Mouse (Mus musculus) kidney, postnatal 4 days (tissue): ENCODE results near the gene Olfr640.

Source experiments
- DNase-seq, 2 experiments: peaks; one replicate each; pipeline ENCODE4 v3.0.0; 2021; ENCODE audit warnings: mixed read lengths in 2 of 2

Olfr640 gene

GRCm38 (mm10) chr7:104025473-104025872 is at the start of gene Olfr640:
Gene Olfr640 (minus strand): TSS chr7:104025573.
- no peak for DNase-seq

DNA sequence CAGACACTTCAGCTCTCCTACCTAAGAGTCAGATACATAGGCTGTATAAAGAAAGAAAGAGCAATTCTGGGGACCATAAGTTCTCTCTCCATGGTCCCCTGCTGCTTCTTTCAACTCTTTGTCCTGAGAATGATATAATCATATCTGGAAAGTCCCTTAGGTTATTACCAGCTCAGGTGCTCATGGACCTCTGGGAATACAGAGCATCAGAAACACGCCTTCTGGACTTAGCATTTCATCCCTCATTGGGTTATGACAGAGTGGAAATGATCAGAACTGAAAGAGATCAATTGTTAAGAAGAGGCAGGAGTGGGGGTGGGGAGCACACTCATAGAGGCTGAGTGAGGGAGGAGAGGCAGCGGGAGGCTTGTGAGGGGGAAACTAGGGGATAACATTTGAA is 46.4 kb upstream of the Olfr640 start, which contains the start of gene Olfr644:
Gene Olfr644 (minus strand): TSS at position 101 of the 400 bp plus-strand sequence.
- DNase-seq = no peak

DNA sequence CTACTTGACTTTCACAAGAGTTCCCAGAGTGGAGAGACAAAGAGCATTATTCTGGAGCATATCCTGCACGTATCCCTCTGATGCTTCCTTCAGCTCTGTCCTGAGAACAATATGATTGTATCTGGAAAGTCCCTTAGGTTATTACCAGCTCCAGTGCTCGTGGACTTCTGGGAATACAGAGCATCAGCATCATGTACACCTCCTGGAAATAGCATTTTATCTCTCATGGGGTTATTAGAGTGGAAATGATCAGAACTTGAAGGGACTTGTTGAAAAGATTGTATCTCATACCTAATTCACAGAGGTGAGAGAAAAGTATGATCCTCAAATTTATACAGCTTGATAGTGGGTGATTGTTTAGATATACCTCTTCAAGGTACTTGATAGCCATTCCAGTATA is 36.0 kb upstream of the Olfr640 start, which contains the start of gene 4930516K23Rik:
Gene 4930516K23Rik (minus strand): TSS at position 101 of the 400 bp plus-strand sequence.
- no peak for DNase-seq

- DNase-seq = no peak
Measured at GRCm38 (mm10) chr7:104059215-104059614, 33.8 kb upstream of the Olfr640 start.

GRCm38 (mm10) chr7:104052566-104052965 is 27.2 kb upstream of the Olfr640 start, which contains the start of gene Olfr642:
Gene Olfr642 (minus strand): TSS chr7:104052666.
- no peak for DNase-seq

DNA sequence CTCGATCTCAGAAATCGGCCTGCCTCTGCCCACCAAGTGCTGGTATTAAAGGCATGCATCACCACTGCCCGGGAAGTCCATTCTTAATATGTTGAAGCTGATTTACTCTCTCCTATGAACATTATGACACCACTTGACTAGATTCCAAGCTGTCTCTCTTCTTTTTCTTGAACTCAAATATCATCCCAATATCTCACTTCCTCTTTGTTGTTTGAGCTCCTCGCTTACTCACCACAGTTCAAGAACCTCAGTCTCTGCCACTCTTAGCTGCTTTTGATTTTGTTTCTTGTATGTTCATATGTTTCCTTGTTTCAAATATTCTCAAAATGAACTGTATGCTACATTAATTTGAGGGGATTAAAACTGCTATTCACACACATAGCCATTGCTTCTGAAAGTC is 25.4 kb upstream of the Olfr640 start:
- no peak for DNase-seq

DNA sequence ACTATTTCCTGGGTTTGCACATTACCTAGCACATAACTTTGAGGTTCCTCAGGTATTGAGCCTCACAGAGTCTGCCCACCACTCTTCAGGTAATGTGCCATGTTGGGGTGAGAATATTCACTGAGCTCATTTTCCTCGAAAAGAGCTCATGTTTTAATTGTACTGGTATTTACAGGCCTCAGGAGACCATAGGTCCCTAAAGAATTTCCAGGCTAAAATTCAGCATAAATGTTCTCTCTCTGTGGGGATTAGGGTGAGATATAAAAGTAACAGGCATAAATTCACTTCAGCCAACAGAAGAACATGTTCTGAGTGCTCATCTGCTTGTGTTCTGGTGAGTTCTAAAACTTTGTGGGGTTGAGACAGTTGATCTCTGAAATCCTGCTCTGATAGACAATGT is 9.8 kb upstream of the Olfr640 start, which contains the start of gene Olfr641:
Gene Olfr641 (plus strand): TSS at position 301 of the 400 bp plus-strand sequence.
- no peak for DNase-seq

GRCm38 (mm10) chr7:104026978-104027377 is 1.6 kb upstream of the Olfr640 start:
- no peak for DNase-seq

GRCm38 (mm10) chr7:104021651-104022050 is 3.7 kb downstream of the Olfr640 start:
- no peak for DNase-seq

- DNase-seq = no peak
Measured at GRCm38 (mm10) chr7:104018953-104019352, 6.4 kb downstream of the Olfr640 start.

DNA sequence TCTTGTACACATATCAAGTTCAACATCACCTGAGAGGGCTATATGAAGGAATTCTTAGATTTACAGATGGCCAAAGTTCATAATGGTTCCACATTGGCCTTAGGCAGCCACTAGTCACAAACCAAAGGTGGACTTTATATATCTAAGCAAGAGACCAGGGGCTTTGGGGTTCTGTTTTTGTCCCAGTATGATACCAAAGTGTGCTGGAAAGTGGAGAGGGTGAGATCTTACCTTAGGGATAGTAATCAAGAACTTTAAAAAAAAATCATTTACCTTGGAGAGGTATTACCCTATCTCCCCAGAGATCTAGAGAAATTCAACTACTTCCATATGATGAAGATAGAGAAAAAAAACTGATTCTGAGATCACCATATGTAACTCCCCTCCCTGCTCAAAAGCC is 8.2 kb downstream of the Olfr640 start, which contains the start of gene Olfr639:
Gene Olfr639 (minus strand): TSS at position 101 of the 400 bp plus-strand sequence.
- no peak for DNase-seq

- DNase-seq = no peak
Measured at GRCm38 (mm10) chr7:103999124-103999523, 26.2 kb downstream of the Olfr640 start.

- no peak for DNase-seq
Measured at GRCm38 (mm10) chr7:103998446-103998845, 26.9 kb downstream of the Olfr640 start, which contains the start of gene Olfr638. Gene Olfr638 (plus strand): TSS chr7:103998746.

DNA sequence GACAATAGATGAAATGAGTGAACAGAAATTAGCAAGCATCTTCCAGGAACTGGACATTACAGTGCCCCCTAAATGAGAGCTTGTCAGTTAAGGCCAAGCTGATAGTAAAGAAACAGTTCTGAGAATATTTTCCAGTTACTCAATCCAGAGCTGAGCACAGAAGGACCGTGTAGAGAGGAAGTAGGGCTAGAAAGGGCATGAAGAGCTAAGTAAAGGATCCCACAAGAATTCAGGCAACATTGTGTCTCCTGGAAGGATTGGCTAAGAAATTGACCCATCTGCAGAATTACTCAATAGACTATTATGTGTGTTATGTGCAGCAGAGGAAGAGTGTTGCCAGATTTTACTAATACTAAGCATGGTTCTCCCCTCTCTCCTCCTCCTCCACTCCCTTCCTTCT is 53.6 kb downstream of the Olfr640 start:
- no peak for DNase-seq

DNA sequence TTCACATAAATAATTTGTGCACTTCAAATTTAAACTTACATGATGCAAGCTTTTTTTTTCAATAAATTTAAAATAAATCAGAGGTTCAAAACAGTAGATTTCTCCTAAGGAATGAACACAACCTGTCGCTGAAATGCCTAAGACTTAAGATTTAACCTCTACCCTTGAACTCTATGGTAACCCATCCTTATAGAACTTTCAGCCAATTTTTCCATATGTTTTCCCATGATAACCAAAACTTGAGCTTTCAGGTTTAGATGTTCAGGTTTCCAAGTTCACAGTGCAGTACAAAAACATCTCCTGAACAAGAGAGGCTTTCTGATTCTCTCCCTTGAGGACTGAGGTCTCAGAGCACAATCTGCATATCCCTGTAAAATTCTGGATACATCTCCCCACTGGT is 54.5 kb downstream of the Olfr640 start, which contains the start of gene Olfr635:
Gene Olfr635 (plus strand): TSS at position 301 of the 400 bp plus-strand sequence.
- no peak for DNase-seq
